Mouse (Mus musculus): ENCODE data around the gene Cacna1g.
"Not testable (repeated sequence)": the region's sequence is repeated elsewhere in the genome, so short reads cannot be mapped to it uniquely, and the experiment has no call there.

Cacna1g gene

DNA sequence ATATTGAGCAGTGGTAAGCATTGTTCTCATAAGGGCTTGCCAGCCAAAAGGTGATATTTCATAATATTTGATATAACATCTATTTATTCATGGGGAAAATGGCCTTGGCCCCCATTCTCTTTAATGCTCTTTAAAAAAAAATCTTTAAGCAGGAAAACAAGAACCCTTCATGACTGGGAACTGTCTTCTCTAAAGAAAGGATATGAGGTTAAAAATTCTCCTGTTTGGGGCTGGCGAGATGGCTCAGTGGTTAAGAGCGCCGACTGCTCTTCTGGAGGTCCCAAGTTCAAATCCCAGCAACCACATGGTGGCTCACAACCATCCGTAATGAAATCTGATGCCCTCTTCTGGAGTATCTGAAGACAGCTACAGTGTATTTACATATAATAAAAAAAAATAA, 72.0 kb downstream of the Cacna1g start:
- not testable (repeated sequence) for DNase-seq

DNA sequence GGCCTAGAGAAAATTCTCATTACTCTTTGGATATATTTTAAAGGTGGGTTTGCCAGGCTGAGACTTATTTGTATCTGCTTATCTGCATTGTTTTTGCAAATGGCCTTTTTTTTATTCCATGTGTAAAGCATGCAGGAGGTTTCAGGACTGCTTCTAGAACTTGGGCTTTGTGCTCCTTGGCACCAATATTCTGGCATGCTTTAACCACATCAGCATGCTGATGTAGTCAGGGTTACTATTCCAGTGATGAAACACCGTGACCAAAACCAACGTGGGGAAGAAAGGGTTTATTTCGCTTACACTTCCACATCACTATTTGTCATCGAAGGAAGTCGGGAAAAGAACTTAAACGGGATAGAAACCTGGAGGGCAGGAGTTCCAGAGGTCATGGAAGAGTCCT, 73.0 kb downstream of the Cacna1g start:
- DNase-seq = no peak

DNA sequence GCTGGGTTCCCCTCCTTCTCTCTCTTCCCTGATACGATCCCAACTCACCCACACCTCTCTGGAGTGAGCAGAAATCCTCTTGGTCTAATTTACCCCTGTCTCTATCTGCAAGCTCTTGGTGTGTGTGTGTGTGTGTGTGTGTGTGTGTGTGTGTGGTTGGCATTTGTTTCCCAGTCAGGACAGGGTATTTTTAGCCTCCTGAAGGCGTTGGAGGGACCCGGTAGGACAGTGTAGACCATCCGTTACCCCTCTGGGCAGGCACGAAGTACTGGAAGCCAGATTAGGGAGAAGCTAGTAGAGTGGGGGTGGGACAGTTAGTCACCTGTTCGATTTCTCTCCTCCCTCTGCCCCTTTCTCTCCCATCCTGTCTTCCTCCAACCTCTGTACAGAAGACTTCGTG, 79.9 kb downstream of the Cacna1g start:
- DNase-seq = no peak

DNA sequence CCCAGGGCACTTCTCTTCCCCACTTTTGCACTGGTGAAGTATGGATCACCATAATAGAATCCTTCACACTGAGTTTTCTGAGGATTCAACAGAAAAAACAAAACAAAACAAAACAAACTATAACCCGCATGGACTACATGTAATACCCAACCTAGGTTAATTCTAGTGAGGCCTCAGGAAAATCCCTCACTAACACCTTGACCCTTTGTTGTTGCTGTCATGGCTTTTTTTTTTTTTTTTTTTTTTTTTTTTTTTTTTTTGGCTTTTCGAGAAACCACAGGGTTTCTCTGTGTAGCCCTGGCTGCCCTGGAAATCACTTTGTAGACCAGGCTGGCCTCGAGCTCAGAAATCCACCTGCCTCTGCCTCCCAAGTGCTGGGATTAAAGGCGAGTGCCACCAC, 80.5 kb downstream of the Cacna1g start:
- not testable (repeated sequence) for DNase-seq

DNA sequence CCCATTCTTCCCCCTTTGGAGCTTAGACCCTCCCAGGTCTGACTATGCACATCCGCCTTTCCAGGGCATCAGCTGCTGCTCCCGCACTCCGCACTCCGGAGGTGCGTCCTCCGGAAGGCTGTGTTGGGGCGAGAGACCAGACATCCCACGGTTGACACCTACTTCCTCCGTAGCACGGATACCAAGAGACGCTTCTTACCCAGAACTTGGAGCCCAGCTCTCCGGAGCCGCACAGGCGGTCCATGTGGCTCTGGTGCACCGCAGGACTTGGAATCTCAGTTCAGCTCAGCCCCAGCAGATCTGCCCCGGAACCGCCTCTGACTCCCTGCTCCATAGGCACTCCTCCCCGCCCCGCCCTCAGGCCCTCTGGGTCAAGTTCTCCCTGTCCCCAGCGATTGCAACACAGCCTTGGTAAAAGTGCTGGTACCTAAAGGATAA, 81.3 kb downstream of the Cacna1g start, which contains the start of gene Abcc3:
Abcc3 (minus strand) TSS at position 326 of the 438 bp plus-strand sequence.
- peak; percentile 75 for DNase-seq

DNA sequence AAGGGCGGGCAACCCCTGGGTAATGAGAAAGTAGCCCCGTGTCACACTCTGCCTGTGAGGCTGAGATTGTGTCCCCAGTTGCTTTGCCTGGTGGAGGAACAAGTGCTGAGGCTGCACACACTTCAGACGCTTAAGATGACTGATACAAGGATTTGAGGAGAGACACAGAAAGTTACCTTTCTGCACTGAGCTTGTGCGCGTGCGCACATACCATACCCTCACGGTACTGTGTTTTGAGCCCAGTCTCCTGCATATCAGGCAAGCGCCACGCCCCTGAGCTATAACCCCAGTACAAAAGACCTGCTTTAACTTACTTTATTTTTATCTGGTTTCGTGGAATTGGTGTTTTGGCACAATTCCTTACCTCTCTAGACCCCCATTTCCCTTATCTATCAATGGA, 82.3 kb downstream of the Cacna1g start:
- DNase-seq = no peak

DNA sequence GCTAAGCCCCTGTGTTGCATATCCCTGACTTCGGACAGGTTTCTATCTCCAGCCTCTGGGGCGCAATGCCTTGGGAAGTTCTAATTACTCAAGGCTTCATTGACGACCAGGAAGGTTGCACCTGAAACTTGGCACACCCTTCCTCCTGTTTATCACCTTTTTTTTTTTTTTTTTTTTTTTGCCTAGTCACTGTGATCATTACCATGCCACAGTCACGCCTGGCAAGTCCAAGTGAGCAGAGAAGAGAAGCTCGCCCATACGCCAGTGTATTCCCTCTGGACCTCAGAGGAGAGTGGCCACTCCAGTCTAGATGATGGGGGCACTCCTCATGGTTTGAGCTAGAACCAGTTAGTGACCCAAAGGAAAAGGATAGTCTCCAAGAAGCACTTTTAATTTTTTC, 83.2 kb downstream of the Cacna1g start:
- no peak for DNase-seq

DNA sequence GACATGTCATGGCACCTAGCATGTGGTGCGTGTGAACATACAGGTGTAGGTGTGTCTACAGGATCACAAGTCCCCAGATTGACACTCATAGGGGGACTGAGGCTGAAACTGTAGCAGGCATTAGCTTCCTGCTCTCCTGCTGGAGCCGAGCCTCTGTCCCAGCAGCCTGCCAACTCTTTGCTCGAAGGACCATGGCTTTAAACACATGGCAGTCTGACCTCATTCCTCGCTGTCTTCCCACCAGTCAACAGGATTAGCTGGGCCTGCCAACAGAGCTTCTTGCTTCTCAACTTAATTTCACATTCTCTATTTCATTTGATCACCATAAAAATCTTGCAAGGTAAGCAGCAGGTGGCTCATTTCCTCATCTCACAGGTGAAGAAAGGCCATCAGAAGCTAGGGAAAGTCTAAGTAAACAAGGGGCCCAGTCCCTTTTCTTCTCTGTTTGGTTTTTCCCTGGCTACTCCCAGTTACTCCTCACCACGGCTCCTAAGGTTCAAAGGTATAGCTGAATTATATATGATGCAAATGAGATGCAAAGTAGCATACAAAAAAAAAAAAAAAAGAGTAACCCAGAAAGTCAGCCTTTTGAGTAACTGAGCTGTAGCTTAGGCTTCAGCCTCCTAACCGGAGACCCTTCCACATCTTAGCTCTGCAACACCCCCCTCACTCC, 84.1 kb downstream of the Cacna1g start:
- DNase-seq = no peak

DNA sequence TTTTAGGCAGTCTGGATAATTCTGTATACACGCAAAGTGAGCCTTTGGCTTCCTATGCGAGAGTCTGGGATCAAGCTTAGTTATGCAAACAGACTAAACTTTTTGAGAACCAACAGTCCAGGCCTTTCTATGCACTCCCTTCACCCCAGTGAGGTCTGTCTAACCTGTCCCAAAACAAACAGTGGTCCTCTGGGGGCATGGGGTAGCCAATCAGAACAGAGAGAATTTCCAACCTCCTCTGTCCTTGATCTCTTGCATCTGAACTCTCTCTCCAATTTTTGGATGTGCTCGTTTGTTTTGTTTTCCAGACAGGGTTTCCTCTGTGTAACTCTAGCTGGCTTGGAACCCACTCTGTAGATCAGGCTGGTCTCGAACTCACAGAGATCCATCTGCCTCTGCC, 85.0 kb downstream of the Cacna1g start:
- DNase-seq = no peak

DNA sequence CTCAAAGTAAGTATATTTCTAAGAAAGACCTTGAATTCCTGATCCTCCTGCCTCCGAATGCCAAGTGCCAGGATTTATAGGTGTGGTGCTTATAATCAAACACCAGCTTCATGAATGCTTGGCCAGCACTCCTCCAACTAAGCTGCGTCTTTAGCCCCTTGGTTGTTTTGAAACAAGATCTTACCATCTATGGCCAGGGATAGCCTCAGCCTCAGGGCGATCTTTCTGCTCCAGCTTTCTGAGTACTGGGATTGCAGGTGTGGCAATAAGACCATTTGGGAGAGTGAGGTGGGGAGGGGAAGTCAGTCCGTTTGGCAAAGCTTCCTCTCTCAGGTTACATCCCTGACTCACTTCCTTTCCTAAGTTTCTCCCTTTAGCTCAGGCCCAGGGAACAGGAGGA, 86.2 kb downstream of the Cacna1g start:
- no peak for DNase-seq

DNA sequence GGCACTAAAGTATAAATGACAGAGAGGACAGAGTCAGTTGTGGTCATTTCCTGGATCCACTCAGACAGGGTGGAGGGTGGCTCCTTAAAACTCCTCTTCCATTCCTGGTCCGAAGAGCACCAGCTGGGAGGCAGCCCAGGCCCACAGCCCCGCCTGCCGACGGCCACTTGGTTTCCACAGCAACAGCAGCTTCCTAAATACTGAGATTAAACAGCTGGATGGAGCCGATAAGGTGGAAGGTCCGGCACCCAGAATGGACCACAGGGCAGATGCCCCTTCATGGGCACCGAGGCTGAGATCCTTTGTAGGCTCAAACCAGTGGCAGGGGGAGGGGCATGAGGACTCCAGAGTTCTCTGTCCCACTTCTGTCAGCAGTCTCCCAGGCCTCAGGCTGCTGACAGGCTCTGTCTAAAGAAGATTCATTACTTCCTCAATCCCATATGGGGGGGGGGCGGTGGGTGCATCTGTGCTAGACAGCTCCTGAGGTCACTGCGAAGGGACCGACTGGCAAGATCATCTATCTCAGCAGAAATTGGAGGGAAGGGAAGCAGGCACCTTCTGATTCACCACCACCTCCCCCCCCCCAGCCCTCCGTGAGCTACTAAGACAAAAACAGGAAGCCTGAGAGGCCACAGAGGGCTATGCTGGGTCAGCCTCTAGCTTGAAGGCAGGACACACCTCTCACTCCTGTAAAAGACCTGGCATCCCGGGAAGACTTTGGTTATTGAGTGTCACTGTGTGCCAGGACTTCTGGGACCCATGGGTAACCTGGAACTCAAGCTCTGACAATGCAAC, 87.8 kb downstream of the Cacna1g start:
- peak; percentile 80 for DNase-seq

DNA sequence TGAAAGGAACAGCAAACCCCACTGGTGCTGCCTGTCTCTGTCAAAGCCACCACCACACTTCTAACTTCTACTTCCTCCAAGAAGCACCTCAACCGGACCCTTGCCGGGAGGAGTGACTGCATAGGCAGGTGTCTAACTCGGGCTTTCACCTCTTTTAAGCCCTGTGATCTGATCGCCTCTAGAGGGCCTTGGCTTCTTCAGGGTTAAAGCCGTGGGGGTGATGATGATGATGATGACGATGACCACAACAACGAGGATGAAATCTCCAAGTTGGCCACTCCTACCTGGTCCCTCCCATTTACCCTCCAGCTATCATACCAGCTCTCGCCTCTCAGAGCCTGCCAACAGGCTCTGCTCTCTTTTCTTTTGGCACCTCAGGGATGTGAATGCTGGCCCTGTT, 94.3 kb downstream of the Cacna1g start:
- DNase-seq = no peak

DNA sequence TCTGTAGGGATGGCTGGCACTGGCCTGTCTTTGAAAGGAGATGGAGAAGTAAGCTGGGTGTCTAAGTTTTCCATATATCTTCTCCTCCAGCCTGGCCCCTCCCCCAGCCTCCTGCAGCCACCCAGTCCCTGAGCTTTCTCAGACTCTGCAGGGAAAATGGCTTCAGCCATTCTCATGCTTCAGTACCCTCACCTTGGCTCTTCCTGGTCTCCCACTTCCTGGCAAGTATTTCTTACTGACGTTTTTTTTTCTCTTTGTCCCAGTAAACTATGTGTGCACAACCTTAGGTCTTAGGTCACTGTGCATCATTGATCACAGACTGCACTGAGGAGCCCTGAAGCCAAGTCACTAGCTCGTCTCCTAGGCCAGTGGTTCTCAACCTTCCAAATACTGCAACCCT, 94.9 kb downstream of the Cacna1g start:
- DNase-seq = no peak

DNA sequence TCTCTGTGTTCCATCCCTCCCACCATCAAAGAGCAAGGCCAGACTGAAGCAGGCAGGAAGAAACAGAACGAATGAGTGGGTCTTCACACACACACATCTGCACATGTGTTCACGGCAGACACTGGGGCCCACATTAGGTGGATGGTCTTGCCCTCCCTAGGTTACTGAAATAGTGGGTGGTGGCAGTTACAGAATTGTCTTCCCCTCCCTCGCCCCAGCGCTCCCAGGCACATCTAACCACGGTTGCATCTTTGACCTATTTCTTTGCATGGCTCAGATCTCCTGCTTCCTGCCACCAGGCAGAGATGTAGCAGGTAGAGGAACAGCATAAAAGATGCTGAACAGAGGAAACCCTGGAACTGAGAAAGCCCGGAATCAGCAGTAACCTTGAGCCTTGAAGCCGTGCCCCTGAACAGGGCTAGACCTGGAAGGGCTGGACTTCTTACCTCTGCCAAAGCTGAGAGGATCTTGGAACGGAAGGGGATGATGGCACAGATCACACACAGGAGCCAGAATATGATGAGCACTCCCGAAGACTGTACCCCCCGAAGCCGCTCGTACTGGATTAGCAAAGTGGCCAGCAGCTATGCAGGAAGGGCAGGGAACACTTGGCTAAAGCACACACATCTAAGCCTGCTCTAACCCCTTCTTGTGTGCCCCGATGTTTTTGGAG, 99.6 kb downstream of the Cacna1g start:
- no peak for DNase-seq

DNA sequence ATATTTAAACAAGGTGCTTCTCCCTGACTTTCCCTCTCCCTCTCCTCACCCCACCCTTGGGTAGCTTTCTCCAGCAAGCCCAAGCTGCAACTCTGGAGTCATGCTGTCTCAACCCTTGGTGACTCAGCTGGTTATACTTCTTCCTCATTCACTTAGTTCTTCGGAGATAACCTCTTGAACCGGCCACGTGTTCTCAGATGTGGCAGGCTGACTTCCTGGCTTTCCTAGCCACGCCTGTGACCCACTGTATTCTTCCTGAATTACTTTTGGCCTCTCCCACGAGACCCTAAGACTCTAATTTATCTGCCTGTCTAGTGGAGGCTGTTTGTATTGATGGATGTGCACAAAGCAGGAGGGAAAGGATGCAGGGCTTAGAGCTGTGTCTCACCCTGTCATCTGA, 103.2 kb downstream of the Cacna1g start:
- peak; percentile 14 for DNase-seq

DNA sequence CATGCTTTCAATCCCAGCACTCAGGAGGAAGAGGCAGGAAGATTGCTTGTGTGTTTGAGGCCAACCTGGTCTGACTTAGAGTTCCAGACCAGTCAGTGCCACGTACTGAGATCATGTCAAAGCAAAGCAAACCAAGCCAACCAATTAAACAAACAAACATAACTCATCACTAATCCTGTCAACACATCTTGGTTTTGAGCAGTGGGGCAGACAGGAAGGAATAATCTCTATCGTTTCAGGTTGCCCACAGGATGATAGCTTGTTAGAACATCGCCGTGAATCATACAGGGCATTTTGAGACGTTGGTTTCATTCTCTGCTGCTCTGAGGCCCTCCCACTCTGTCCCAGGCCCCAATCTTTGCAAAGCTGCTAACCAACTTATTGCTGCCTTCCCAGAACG, 104.0 kb downstream of the Cacna1g start:
- no peak for DNase-seq

DNA sequence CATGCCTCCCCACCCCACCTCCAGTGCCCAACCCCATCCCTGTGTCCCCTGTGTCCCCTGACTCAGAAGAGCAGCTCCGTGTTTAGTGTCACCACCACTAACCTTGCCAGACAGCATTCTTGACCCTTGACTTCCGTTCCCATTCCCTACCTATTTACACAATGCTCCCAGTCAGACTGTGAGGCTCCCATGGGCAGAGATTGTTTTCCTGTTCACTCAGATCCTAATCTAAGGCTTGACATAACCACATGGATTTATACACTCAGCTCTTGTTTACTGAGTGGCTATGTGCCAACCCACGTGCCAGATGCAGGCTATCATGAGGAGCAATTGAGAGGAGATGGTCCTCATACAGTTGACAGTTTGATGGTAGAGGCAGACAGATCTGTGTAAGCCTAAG, 108.7 kb downstream of the Cacna1g start:
- peak; percentile 74 for DNase-seq

DNA sequence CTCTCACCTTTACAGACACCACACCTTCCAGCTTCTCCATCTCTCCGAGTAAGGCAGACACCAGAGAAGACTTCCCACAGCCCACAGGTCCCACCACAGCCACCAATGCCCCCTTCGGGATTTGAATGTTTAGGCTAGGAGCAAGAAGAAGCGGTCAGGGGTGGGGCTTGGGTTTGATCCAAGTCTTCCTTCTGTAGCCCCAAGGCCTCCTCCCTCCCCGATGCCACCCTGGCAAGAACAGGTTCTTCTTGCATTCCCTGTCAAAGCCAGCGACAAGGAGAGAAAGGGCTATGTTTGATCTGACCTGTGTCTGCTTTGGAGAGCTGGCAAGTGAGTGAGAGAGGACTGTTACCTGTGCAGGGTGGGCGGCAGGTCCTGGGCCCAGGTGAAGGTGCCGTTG, 110.3 kb downstream of the Cacna1g start:
- peak; percentile 45 for DNase-seq

DNA sequence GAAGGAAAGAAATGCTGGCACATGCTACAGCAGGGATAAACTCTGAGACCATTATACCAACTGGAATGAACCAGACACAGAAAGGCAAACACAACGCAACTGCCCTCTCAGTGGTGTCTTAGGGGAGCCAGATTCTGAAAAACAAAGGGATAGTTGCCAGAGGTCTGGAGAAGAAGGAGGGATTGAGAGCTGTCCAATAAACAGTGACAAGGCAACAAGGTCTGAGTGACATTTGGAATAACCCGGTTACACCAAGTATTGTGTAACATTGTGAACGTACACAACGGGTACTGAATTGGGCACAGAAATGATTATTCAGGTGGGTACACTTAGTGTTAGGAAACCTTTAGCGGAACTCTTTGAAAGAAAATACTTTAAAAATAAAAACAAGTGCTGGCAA, 111.9 kb downstream of the Cacna1g start:
- DNase-seq = no peak

DNA sequence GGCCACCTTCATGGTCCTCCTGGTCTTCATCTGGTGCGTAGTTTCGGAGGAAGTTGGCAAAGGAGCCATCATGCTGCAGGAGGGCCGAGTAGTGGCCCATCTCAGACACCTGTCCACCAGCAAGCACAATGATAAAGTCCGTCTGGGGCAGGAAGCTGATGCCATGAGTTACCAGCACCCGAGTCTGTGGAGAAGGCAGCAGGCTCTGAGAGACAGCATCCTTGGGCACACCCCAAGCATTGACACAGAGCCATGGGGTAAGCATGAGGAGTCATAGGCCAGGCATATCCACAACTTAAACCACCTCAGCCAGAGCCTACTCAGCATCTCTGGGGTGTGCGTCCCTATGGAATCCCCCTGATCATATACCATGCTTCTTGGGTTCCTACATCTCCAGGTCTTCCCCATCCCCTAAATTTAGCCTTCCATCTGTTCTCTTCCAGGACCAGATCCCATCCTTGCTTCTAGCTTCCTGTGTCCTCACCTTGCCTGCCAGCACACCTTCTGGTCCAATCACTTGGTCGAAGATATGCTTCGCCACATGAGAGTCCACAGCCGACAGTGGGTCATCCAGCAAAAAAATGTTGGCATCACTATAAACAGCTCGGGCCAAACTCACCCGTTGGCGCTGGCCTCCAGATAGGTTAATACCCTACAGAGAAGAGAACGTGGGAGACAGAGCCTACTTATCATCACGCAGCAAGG, 112.7 kb downstream of the Cacna1g start:
- no peak for DNase-seq

DNA sequence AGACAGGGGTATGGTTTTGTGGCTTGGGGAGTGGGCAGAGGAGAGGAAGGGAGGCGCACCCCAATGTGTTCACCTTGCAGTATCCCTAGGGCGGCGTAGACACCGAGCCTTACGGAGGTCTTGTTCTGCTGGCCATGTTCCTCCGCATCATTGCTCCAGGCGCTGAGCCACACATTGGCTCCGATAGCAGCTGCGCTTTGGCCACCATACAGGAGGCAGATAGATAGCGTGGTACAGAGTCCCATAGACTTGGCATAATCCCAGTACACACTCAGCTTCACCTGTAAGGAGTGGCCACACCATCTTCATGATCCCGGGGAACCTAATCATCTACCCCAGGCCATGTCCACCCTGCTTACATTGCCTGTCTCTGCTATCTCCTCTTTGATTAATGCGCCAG, 114.8 kb downstream of the Cacna1g start:
- no peak for DNase-seq

All from lung, postnatal 10 days (tissue).